Mouse (Mus musculus): ENCODE results near the gene Palm2. TPM values are rescaled to one million over a fixed set of nuclear protein-coding genes. Genes with fewer than 3 reads are reported as not detected.

The Palm2 gene
- total RNA-seq, 2 experiments from 2014 or later = 49.8 to 60.0 TPM

- DNase-seq (ENCODE audit: low spot score in 2 of 2) = no peak
Observed at GRCm38 (mm10) chr4:57513241-57513933, 79.3 kb downstream of the Palm2 start.

- DNase-seq (ENCODE audit: low spot score in 2 of 2) = peak in 1 of 2 experiments; percentile 40
Observed at GRCm38 (mm10) chr4:57514003-57514937, 80.2 kb downstream of the Palm2 start.

- no peak for DNase-seq (ENCODE audit: low spot score in 2 of 2)
Observed at GRCm38 (mm10) chr4:57515356-57515755, 81.3 kb downstream of the Palm2 start.

- no peak for DNase-seq (ENCODE audit: low spot score in 2 of 2)
Observed at GRCm38 (mm10) chr4:57523456-57523855, 89.4 kb downstream of the Palm2 start.

- DNase-seq (ENCODE audit: low spot score in 2 of 2) = no peak
Observed at GRCm38 (mm10) chr4:57524461-57524860, 90.4 kb downstream of the Palm2 start.

- no peak for DNase-seq (ENCODE audit: low spot score in 2 of 2)
Observed at GRCm38 (mm10) chr4:57525221-57526011, 91.4 kb downstream of the Palm2 start.

GRCm38 (mm10) chr4:57528296-57528695, 94.2 kb downstream of the Palm2 start:
- DNase-seq (ENCODE audit: low spot score in 2 of 2) = no peak

- no peak for DNase-seq (ENCODE audit: low spot score in 2 of 2)
Observed at GRCm38 (mm10) chr4:57533686-57534085, 99.6 kb downstream of the Palm2 start.

- DNase-seq (ENCODE audit: low spot score in 2 of 2) = no peak
Observed at GRCm38 (mm10) chr4:57534232-57534631, 100.2 kb downstream of the Palm2 start.

- no peak for DNase-seq (ENCODE audit: low spot score in 2 of 2)
Observed at GRCm38 (mm10) chr4:57535087-57535486, 101.0 kb downstream of the Palm2 start.

GRCm38 (mm10) chr4:57538029-57538688, 104.1 kb downstream of the Palm2 start:
- no peak for DNase-seq (ENCODE audit: low spot score in 2 of 2)

GRCm38 (mm10) chr4:57543692-57544256, 109.7 kb downstream of the Palm2 start:
- DNase-seq (ENCODE audit: low spot score in 2 of 2) = peak in 1 of 2 experiments; percentile 27

GRCm38 (mm10) chr4:57547785-57548184, 113.7 kb downstream of the Palm2 start:
- DNase-seq (ENCODE audit: low spot score in 2 of 2) = no peak

- DNase-seq (ENCODE audit: low spot score in 2 of 2) = no peak
Observed at GRCm38 (mm10) chr4:57550216-57550615, 116.2 kb downstream of the Palm2 start.

- DNase-seq (ENCODE audit: low spot score in 2 of 2) = no peak
Observed at GRCm38 (mm10) chr4:57557102-57557501, 123.1 kb downstream of the Palm2 start.

GRCm38 (mm10) chr4:57559438-57559837, 125.4 kb downstream of the Palm2 start:
- no peak for DNase-seq (ENCODE audit: low spot score in 2 of 2)

GRCm38 (mm10) chr4:57560010-57560409, 126.0 kb downstream of the Palm2 start:
- no peak for DNase-seq (ENCODE audit: low spot score in 2 of 2)

GRCm38 (mm10) chr4:57561055-57561454, 127.0 kb downstream of the Palm2 start:
- DNase-seq (ENCODE audit: low spot score in 2 of 2) = peak; percentile 38 to 60

GRCm38 (mm10) chr4:57565283-57565682, 131.2 kb downstream of the Palm2 start:
- no peak for DNase-seq (ENCODE audit: low spot score in 2 of 2)

- DNase-seq (ENCODE audit: low spot score in 2 of 2) = no peak
Observed at GRCm38 (mm10) chr4:57565811-57566210, 131.8 kb downstream of the Palm2 start.
